Mouse (Mus musculus) monocyte, adult 5-6 weeks (primary cell): Measurements from ENCODE around the gene Rnf220. TPM values are rescaled to one million over a fixed set of nuclear protein-coding genes. Genes with fewer than 3 reads are reported as not detected.

Experiments
- ATAC-seq: fragments of 153-309, 156-312 bp; replicated peaks from 2 replicates; pipeline ENCODE4 v1.8.0; 2017; ENCODE audit warnings: mild to moderate bottlenecking; ENCODE audit not compliant: low TSS enrichment, insufficient number of reproducible peaks, severe bottlenecking, poor library complexity, low FRiP score
- total RNA-seq: library from RNA; stranded (forward); fragments of 200-1000, 200-491, 200-594 nt; gene quantifications from 3 replicates; pipeline ENCODE4 v1.2.3, GENCODE M21; 2017

The Rnf220 gene
- total RNA-seq, 1 experiment from 2014 or later = 106 TPM

- no peak for ATAC-seq
Measured at GRCm38 (mm10) chr4:117469471-117469870, 27.4 kb downstream of the Rnf220 start.

- ATAC-seq = no peak
Measured at GRCm38 (mm10) chr4:117467936-117468335, 28.9 kb downstream of the Rnf220 start.

GRCm38 (mm10) chr4:117449151-117449550 lies 47.7 kb downstream of the Rnf220 start:
- no peak for ATAC-seq

- no peak for ATAC-seq
Measured at GRCm38 (mm10) chr4:117447926-117448325, 48.9 kb downstream of the Rnf220 start.

- ATAC-seq = no peak
Measured at GRCm38 (mm10) chr4:117445516-117446207, 51.2 kb downstream of the Rnf220 start.

- no peak for ATAC-seq
Measured at GRCm38 (mm10) chr4:117438919-117439318, 57.9 kb downstream of the Rnf220 start.

GRCm38 (mm10) chr4:117438064-117438463 lies 58.8 kb downstream of the Rnf220 start:
- ATAC-seq = no peak

- no peak for ATAC-seq
Measured at GRCm38 (mm10) chr4:117436995-117437660, 59.7 kb downstream of the Rnf220 start.

- no peak for ATAC-seq
Measured at GRCm38 (mm10) chr4:117434336-117434735, 62.5 kb downstream of the Rnf220 start.

- ATAC-seq = no peak
Measured at GRCm38 (mm10) chr4:117429604-117430003, 67.2 kb downstream of the Rnf220 start.

GRCm38 (mm10) chr4:117427540-117427939 lies 69.3 kb downstream of the Rnf220 start:
- ATAC-seq = peak; percentile 81

GRCm38 (mm10) chr4:117421077-117421476 lies 75.8 kb downstream of the Rnf220 start:
- no peak for ATAC-seq

GRCm38 (mm10) chr4:117416827-117417226 lies 80.0 kb downstream of the Rnf220 start:
- no peak for ATAC-seq

- ATAC-seq = no peak
Measured at GRCm38 (mm10) chr4:117410049-117410410, 86.8 kb downstream of the Rnf220 start.

- ATAC-seq = no peak
Measured at GRCm38 (mm10) chr4:117409144-117410048, 87.5 kb downstream of the Rnf220 start.

GRCm38 (mm10) chr4:117407945-117408344 lies 88.9 kb downstream of the Rnf220 start:
- no peak for ATAC-seq

- no peak for ATAC-seq
Measured at GRCm38 (mm10) chr4:117405999-117406398, 90.9 kb downstream of the Rnf220 start.

- ATAC-seq = no peak
Measured at GRCm38 (mm10) chr4:117405211-117405610, 91.6 kb downstream of the Rnf220 start.

GRCm38 (mm10) chr4:117403411-117403810 lies 93.4 kb downstream of the Rnf220 start:
- no peak for ATAC-seq
